Mouse (Mus musculus) cerebral cortex, adult 2 months (tissue): ENCODE measurements around the gene Cbx1.

Experiments
- WGBS: fragments of 180-500 bp; shearing (Covaris S2); methylation state at CpG from one replicate; pipeline ENCODE4 v1.1.7; 2018; 5-methylcytosine and 5-hydroxymethylcytosine counted together

Gene Cbx1

DNA sequence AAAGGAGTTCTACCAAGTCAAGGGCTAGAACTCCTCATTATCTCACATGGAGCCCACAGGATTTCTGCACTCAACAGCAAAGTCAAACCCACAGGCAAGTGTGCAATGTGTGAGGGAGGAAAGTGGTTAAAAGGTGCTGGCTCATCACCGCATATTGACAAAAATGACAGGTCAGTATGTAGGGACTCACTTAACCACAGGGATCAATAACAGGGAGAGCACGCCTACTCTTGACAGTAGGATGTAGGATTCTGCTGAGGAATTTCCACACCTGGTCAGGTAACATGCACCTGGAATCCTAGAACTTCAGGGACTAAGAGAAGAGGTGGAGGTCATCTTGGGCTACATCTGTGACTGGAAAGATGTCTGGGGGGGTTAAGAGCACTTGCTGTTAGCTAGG is 27.0 kb downstream of the Cbx1 start:
- 96% methylated on average over 2 of the region's 2 CpGs for WGBS

DNA sequence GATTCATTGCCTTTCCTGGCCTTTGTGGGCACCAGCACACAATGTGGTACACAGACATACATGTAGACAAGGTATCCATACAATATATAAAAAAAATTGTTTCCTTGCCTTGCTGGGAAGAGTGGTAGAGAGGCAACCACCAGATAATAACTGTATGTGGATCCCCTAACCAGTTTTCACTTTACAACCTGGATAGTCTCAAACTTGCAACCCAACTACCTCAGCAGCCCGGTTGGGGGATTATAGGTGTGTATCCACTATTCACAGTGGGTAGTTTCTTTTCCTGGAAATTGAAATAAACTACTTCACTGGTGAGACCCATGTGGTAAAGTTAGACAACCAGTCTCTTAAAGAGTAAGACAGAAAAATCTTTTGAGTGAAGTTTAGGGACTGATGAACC is 27.6 kb downstream of the Cbx1 start:
- 89% methylated on average over 1 of the region's 1 CpGs for WGBS

DNA sequence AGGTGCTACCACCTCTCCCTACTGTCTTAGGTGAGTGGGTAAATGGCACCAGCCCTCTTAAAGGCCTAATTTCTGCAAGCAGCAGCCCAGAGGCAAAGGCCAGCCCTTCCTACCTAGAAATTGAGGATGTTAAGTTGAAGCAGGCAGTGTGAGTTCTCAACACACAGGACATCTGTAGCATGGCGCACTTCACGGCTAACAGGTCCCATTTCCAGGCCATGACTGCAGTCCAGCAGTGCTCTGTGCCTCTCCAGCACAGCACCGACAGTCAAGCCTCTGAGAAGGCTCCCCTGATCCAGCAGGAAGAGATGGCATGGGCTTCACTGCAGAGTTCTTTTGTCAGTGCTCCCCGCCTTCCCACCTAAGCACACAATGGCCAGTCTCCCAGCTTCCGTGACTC is 28.1 kb downstream of the Cbx1 start:
- WGBS, result 61% methylated on average over 5 of the region's 5 CpGs

DNA sequence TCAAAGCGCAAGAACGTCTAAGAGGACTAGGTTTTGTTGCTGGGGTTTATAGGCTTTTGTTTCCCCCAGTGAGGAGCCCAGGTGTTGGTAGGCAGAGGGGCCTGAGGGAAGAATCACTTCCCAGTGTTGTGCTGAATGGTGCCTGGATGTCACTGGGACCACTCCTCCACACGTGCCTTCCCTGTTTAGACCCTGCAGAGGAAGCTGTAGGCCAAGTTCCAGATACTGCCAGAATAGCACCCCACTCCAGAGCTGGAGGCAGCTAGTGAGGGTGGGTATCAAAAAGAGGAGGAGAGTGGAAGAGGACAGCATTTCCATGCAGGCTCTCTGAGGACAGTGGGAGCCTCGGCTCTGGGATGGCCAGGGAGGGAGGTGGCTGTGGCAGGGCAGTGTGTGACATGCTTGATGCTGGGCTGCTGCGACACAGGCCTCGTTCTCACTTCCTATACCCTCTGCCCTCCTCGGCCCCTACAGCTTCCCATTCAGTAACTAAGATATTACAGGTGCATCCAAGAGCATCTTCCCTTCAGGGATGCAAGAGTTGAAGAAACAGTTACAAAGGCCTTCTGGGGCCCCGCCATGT is 29.3 kb downstream of the Cbx1 start:
- 57% methylated on average over 8 of the region's 8 CpGs for WGBS

DNA sequence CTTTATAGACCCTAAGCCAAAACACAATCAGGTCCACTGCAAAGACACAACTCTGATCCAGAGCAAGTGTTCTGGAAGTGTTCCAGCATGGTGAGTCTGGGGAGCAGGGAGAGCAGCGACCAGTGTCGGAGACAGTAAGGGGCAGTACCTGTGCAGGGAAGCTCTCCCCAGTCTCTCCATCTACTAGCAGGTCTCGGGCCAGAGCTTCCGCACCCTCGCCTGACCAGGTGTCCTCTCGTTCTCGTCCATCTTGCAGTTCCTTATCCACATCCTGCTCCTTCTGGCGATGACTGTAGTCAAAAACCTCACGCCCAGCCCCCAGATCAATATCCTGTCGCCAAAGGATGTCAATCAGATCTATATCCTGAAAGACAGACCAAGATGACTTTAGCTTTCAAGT is 33.0 kb downstream of the Cbx1 start:
- WGBS, result 67% methylated on average over 10 of the region's 10 CpGs

DNA sequence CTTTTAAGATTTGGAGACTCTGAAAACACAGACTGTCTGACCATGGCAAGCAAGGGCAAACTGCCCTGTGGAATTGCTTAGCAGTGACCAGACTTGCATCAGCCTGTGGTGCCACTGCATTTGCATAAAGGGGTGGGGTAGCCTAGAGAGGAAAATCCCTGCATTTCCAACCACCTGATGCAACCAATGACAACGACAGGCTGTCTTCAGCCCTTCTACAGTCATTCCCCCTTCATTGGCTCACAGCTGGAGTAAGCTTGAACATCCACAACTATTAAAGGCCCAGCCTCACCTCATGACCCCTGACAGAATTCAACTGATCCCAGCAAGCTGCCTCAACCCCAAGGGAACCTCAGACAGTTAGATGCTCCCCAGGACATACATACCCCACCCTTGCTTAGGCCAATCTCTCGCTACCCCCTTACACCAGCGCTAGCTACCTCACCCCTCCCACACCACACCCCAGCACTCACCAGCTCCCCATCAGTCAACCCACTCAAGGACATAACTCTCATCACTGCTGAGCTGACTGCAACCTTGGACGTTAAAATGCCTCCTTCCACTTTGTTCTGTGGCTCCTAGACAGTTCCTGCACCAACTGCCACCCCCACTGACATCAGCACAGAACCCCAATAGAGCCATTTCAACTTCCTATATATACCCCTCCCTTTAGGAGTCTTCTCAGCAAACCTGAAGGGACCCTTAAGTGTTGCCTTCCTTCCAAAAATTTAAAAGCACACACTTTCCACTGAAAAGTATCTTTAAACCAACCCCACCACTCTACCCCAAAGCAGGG is 33.9 kb downstream of the Cbx1 start:
- 14% methylated on average over 4 of the region's 4 CpGs for WGBS

DNA sequence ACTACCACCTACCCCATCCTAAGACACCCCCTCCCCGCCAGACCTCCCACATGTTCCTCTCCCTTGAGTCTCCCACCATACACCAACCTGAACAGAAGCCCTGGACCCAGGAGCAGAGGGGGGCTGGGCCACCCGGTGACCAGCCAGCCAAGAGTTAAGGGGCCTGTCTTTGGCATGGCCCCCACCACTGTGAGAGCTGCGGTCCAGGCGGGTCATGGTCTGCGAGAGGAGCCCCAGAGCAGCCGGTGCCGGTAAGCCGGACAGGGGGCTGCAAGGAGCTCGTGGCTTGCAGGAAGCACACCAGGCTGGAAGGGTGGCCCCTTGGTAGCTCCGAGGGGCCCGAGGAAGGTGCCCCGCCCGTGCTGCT is 34.5 kb downstream of the Cbx1 start:
- 7% methylated on average over 13 of the region's 13 CpGs for WGBS

DNA sequence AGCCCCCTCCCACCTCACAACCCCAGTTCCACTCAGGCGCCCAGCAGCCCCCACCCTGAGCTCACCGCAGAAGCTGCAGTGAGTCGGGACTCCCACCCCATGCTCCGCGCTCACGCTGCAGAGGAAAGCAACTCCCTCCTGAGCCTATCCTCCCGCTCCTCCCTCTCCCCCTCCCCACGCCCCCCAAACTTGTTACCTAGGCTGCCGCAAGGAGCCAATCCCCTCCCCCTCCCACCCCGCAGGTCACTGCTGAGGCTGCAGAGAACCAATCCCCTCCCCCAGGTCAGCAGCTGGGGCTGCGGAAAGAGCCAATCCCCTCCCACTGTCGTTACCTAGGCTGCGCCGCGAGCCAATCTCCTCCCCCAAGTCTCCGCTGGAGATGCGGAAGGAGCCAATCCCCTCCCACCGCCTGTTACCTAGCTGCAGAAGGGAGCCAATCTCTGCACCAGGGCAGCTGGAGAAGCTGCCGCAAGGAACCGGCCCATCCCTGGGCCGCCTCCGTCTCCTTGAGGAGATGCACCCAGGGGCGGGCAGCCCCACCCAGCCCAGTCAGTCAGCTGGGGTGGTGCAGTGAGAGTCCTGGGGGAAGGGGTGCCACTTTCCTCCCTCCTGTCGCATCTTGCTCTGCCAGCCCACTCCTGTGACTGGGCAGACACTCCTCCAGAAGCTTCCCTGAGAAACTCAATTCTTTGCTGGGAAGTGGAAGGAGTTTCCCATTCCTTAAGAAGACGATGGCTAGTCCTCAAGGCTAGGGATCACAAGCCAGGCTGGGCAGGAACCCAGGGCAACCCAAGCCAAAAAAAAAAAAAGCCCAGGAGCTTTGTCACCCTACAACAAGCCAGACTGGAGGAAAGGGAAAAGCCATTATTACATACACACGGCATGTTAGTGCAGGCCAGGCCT is 35.2 kb downstream of the Cbx1 start:
- under 1% methylated on average over 25 of the region's 26 CpGs for WGBS

DNA sequence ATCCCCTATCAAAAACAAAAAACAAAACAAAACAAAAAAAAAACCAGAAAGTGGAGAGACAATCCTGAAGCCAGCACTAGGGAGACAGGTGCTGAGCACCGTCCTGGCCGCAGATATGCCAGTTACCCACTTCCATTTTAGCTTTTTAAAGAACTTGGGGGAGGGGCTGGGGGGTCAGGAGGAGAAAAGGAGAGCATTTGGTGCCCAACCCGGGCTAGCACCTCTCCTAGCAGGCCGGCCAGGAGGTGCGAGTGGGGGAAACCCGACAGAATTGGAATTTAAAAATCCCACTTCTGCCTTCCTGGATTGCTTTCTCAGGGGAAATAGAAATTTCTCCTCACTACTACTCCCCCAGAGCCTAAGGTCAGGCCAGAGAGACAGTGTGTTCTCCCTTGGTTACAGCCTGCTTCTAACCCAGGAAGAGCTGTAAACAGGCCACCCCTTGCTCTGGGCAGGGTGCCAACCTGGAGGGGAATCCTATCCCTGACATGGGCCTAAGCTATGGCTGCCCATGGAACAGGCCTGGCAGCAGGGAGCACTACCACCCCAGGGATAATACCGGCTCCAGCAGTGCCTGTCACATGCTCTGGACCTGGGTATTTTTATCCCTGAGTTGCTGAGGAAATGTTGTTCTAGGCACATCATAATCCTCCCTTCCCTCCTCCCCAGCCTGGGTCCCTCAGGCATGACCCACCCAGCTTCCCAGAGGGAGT is 36.0 kb downstream of the Cbx1 start:
- WGBS, result 11% methylated on average over 7 of the region's 7 CpGs

DNA sequence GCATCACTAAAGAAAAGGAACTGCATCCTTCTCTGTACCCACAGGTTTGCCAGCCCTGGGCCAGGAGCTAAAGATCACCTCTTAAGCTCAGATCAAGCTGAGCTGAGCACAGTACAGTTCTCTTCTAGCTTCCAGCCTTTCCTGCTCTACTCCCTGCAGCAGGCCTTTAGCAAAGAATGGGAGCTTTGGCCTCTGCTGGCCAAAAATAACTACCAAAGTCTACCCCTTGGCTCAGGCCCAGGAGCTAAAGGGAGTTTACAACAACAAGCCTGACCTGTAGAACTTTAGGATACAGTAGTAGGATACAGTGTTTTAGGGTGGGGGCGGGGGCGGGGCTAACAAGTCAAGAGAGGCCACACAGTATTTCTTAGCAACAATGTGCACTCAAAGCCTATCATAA is 37.6 kb downstream of the Cbx1 start:
- 77% methylated on average over 2 of the region's 2 CpGs for WGBS

DNA sequence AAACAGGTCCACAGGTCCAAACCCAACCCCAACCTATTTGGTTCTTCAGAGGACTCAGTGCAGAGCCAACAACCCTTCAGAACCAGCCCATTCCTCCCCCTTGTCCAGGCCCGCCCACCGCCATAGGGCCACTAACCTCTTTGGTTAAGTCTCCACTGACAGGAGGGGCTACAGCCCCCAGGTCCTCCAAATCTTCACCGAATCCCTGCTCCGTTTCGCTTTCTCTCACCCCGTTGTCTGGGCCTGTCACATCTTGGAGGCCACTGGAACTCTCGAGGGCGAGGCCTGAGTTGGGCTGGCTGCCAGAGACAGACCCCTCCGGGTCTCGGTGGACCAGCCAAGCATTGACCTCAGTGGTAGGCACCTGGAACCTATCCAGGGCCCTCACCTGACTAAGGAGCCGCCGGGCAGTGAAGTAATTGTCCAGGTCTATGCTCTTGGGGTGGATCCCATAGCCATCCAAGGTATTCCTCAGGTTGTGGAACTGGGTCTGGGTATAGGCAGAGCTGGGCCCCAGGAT is 38.2 kb downstream of the Cbx1 start:
- 63% methylated on average over 12 of the region's 12 CpGs for WGBS

DNA sequence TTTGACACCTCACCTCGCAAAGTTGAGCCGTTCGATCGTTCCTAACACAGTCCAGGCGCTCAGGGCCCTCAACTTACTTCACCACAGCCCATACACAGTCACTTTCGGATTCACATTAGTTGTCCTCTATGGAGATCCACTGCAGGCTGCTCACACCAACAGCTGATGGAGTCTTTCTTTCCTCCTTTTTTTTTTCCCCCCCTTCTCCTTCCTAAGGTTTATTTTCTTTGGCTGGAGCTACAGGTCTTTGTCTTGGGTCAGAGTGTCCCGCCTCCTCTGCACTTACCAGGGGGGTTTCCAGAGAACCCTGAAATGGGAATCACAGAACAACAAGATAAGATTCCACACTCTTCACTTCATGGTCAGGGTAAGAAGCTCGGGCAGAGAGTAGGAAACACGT is 39.0 kb downstream of the Cbx1 start:
- WGBS, result 59% methylated on average over 9 of the region's 9 CpGs

DNA sequence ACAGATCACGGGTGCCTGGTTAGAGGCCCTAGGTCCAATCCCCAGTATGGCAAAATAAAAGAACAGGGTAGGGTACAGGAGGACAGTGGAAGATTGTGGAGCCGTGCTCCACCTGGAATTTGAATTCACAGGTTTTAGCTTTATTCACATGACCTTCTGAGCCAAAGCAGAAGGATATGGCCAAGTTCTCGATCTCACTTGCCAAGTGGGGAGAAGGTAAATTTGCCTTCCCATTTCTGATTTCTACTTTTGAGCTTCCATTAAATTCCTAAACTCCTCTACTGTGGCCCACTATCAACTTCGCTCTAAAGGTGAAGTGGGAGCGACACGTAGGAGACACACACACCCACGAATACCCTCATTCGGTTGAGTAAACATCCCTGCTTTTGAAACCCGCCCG is 40.0 kb downstream of the Cbx1 start:
- 5% methylated on average over 10 of the region's 10 CpGs for WGBS

DNA sequence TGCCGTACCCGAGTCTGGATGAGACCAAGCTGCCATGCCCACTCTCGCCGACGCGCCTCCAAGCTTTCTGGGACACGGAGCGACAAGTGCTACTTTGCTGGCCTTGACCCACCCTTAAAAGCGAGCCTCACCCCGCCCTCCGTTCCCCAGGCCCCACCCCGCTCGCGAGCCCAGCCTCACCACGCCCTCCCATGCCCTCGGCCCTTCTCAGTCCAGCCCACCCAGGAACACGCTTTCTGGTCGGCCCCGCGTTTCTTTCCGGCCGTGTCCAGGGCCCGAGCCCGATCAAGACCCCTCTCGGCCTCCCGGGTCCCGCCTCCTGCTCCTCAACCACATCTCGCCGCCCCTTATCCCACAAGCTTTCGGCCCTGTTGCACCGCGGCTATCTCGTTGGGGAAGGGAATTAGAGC is 40.5 kb downstream of the Cbx1 start:
- WGBS, result under 1% methylated on average over 33 of the region's 33 CpGs

DNA sequence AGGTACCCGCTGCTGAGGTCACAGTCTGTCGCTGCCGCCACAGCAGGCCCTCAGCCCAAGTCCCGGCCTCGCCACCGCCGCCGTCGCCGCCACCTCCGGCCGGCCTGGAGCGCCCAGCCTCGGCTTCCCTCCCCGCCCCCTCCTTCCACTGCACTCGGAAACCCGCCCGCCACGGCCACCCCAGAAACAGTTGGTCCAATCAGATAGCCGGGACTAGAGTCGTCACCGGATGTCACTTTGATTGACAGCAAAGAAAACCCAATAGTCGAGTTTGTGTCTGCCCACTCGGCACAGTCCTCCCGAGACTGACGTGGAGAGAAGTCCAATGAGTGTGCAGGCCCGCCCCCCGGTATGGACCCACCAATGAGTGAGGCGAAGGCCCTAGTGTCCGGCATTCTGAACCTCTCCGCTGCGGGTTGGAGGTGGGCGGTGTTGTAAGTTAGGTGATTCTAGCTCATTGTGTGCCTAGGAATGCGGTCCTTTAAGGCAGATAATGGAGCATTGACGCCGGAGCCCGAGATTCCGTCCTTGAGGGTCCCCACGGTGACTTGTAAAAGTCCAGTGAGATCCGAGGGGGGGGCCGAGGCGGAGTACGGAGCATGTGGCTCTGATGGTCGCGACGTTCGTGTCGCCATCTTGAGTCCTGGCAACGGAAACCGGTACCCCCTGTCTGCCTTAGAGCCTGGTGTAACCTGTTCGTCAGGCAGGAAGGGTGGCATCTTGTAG is 41.0 kb downstream of the Cbx1 start, which contains the start of gene Nfe2l1:
Nfe2l1 (minus strand) TSS at position 156 of the 726 bp plus-strand sequence.
- under 1% methylated on average over 50 of the region's 51 CpGs for WGBS

DNA sequence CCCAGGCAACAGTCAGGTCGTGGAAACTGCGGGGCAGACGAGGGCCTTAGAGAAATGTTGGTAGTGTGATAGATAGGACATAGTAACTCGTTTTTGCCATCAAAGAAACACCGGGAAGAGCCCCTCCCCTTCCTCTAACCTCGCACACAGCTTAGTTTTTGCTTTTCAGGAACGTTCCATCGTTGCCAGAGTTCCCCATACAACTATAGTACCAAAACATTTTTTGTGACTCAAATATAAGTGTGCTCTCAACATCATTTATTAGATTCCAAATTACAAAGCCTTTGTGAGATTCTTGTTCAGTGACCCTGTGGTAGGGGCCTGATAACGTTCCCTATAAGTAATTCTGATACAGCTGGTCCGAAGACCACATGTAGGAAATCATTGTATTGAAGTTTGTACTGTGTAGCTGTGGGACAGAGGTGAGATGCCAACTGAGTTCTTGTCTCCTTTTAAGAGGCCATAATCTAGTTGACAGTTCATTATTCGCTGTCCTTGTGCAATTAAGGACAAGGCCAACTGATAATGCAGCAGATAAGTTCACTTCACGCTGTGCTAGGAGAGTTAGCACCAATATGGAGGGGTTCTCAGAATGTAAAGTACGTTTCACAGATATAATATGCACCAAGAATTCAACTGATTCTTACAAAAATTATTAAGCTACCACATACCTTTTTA is 41.8 kb downstream of the Cbx1 start:
- WGBS, result 22% methylated on average over 13 of the region's 13 CpGs

DNA sequence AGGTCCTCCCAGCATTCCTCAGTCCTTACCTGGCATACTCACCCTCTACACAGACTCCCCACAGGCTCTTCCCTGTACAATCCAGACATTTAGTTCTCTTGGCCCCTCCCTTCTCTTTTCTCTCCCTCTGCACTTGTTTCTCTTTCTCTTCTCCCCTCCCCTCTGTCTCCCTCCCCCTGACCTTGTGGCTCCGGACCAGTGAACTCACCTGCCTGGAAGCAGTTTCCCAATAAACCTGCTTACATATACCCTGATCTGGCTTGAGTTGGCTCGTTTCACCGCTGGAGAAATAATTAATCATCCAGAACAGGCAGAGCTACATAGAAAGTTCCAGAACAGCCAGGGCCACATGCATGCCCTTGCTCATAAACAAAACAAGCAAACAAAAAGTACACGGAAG is 42.6 kb downstream of the Cbx1 start:
- 75% methylated on average over 4 of the region's 4 CpGs for WGBS

DNA sequence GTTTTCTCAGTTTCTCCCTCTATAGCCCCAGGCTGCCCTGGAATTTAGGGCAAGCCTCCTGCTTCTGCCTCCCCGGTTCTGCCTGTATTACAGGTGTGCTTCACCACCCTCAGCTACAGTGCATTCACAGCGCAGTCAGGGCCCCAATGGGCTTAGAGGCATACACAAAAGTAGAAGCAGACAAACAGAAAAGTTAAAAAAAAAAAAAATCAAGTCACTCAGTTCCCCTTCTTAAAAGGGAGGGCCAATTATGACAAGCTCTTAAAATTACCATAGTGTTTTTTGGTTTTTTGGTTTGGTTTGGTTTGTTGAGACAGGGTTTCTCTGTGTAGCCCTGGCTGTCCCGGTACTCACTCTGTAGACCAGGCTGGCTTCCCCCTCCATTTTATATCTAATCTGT is 43.6 kb downstream of the Cbx1 start:
- WGBS, result 92% methylated on average over 3 of the region's 3 CpGs

DNA sequence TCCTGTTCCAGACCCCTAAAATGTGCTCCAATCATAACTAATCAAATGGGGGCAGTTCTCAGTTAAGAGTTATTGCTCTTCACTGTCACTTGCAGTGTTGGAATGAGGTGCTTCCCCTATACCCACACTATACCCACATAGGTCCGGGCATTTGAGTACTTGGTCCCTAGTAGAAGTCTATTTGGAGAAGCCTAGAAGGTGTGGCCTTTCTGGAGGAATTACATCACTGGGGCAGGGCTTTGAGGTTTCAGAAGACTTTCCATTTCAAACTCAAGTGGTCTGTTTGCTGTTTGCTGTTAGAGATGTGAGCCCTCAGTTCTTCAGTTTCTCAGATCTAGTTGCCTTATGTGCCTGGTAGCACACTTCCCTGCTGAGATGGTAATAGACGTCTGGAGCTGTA is 44.0 kb downstream of the Cbx1 start:
- 71% methylated on average over 2 of the region's 2 CpGs for WGBS

DNA sequence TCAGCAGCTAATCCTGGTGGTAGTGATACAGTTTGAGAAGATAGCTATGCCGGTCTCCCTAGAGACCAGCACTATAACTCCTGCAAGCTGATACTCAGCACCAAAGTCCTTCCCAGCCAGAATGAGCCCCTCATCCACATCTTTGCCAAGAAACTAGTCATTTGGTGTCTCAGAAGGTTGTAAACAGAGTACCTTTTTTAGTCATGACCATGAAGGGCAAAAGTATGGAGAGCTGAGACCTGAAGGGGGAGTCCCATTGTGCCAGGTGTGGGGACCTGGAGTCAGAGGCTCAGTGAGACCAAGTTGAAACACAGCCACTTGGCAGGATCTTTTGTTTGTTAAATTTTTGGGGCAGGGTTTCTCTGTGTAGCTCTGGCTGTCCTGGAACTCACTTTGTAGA is 45.2 kb downstream of the Cbx1 start:
- WGBS, result 91% methylated on average over 1 of the region's 1 CpGs
